Mouse (Mus musculus): ENCODE data around the gene Gm17416.

DNA sequence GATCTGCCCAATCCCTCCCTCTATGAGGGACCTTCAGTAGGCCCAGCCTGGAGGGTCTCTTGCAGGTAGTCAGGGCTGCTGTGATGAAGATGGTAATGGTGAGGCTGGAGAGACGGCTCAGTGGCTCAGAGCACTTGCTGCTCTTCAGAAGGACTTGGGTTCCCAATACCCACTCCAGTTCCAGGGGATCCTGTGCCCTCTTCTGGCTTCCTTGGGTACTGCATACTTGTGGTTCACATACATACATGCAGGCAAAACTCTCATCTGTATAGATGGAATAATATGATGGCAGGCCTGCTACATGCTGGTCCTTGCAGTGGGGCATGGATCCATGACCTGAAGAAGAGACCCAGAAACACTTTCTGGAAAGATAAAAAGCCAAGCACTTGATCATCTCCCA lies 39.6 kb downstream of the Gm17416 start:
- no peak for TF ChIP-seq CTCF (IDR thresholded peaks at IDR 0.05)
- TF ChIP-seq EP300 (IDR thresholded peaks at IDR 0.05), result no peak
